Mouse (Mus musculus) spleen, postnatal 4 days (tissue): Measurements from ENCODE around the gene Rin2.

Experiments used
- DNase-seq, 2 experiments: peaks; one replicate each; pipeline ENCODE4 v3.0.0; 2022; ENCODE audit warnings: low spot score in 2 of 2

Rin2 gene

DNA sequence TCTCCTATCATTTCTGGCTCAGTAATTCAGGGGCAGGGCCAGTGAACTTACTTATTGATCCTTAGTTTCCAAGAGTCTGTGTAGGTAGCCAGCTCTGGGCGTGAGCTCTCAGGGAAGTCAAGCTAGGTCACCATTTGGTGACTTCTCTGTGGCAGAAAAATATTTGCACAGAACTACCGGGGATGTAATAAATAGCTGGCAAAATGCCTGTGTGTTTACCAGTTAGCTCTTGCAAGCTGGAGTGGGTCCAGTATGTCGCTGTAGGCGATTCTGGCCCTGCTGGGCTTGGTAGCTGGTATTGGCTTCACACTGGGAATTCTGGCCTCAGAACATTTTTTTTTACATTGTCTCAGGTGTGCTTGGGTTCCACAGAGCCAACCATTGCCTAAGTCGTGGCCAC lies 60.1 kb downstream of the Rin2 start:
- DNase-seq: no peak

DNA sequence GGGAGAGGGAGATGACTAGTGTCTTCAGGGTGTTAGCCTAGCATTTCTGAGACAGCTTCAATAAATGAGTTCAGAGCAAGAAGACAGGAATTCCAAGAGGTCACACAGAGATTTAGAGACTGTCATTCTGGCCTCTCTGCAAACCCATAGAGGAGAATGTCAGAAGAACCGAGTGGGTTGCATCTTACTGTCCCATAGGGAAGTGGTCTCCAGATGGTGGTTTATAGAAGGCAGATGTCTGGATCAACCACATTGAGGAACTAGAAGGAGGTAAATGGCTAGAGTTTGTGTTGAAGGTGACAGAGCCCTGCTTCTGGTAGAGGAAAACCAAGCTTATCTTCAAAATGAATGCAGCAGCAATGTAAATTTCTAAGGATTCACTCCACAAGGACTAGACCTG lies 61.5 kb downstream of the Rin2 start:
- no peak for DNase-seq

GRCm38 (mm10) chr2:145737196-145737595 lies 62.2 kb downstream of the Rin2 start:
- DNase-seq: no peak

GRCm38 (mm10) chr2:145740729-145741128 lies 65.7 kb downstream of the Rin2 start:
- DNase-seq: no peak

GRCm38 (mm10) chr2:145742795-145743710 lies 68.0 kb downstream of the Rin2 start:
- no peak for DNase-seq

GRCm38 (mm10) chr2:145746406-145746805 lies 71.4 kb downstream of the Rin2 start:
- DNase-seq: no peak

DNA sequence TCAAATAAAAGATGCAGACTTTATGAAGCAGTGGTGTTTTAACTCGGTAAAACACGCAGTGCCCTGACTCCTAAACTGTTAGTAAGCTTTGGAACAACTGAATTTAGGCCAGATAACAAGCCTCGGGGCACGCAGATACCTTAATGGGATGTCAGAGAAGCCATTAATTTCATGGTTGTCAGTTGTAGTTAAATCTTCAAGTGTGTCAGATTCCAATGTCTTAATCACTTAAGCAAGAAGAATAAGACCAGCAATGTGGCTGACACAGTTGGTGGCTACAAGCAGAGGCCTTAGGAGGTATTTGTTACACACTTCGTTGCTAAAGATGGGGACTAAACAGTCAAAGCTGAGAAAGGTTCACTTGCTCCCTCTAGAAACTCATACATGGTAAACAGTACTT lies 74.6 kb downstream of the Rin2 start:
- DNase-seq: no peak

DNA sequence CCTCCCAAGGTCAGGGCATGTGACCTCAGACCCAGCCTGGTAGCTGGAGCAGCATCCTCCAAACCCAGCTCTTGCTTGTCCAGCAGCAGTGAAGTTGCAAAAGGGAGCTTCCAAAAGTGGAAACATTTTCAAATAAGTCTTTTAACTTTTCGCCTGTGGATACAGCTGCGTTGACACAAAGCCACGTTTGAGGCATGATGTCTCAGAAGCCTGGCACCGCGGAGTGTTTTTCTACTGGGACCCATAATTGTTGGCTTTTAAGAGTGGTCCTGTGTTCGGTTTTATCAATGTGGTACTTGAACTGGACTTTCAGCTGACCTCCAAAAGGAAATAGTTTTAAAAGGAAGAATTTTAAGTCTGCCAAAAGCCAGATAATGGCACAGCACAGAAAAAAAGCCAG lies 77.6 kb downstream of the Rin2 start:
- DNase-seq: no peak

DNA sequence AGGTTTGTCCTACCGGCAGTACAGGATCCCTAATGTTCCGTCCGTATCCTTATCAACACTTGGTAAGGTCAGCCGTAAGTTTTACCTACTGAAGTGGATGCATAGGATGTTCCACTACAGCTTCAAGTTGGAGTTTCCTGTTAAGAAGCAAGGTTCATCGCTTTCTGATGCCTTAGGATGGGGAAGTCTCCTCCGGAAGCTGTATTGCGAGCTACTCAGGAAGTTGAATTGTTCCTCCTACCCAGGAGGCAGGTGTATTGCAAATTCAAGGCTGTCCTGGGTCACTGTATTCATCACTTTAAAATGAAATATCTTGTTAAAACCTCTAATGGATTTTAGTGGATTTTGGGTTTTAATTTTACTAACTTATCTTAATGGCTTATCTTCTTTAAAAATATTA lies 79.0 kb downstream of the Rin2 start:
- no peak for DNase-seq

GRCm38 (mm10) chr2:145755864-145756822 lies 81.1 kb downstream of the Rin2 start:
- no peak for DNase-seq

GRCm38 (mm10) chr2:145760121-145760520 lies 85.1 kb downstream of the Rin2 start:
- DNase-seq: no peak

DNA sequence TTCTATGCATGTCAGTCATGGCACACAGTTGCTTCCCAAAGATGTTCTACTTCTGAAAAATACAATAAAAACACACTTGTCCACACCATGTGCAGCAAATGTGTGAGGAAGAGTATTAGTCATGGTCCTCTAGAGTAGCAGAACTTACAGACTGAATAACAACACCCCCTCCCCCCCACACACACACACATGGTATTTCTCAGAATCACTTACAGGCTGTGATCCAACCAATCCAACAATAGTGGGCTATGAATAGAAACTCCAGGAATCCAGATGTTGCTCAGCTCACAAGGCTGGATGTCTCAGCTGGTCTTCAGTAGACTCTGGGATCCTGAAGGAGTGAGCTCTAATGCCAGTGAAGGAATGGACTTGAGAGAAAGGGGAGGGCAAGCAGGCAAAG lies 86.4 kb downstream of the Rin2 start:
- DNase-seq: no peak

DNA sequence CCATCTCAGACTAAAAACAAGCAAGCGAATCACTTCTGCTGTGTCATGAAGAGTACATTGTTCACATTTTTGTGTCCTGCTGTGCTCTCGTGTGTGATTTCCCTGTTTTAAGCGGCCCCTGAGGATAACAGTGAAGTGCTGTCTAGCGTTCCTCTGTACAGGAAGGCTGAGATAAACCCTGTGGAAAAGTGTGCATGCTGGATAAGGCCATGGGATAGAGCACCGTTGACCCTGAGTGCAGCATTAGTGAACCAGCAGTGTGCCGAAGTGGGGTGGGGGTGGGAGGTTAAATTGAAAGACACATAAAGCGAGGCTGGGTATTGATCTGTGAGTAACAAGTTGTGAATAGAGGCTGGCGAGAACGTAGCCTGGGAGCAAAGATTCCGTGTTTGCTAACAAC lies 94.9 kb downstream of the Rin2 start:
- DNase-seq: no peak

DNA sequence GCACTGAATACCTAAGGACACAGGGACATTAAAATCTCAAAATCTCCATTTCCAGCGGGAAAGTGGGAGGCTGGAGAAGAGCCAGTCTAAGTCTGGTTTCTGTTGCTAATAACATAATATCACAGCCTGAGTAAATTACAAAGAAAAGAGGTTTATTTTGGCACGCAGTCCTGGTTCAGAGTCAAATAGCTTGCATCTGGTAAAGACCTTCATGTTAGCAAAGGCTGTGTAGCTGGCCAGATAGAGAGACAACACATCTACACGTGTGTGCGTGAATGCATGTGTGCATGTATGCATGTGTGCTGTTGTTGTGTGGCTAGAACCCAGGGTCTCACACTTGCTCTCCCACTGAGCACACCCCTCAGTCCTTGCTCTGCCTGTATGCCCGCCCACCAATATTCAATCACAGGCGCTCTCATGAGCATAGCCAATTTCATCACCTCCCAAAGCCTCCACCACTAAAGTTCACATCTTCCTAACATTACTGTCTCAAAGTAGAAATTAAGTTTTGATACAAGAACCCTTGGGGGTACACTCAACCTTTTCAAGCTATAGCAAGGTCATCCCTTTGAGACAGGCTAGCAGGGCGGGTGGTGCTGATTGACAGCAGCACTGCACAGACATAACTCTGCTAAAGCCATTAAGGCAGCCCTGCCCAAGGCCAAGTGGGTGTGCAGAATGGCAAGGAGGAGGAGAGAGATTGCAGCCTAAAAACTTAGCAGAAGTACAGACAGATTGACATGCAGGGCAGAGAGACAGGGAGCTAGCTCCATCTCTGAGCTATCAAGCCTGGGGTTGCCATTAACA lies 95.9 kb downstream of the Rin2 start:
- DNase-seq: no peak

DNA sequence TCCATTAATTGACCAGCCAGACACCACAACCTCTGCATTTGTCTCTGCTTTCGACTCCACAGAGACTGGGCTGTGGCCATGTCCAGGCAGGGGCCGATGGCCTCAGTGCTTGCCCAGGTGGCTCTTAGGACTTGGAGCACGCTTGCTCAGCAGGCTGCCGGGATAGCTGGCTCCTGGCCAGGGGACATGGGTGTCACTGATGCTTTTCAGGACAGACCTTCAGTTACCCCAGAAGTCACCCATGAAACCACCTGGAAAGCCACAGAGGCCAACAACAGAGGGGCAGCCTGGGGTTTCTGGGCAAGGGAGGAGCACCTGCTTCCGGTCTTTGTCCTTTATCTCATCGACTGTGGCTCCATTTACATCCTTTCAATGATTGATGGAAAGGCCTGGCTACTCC lies 108.2 kb downstream of the Rin2 start:
- DNase-seq: no peak

DNA sequence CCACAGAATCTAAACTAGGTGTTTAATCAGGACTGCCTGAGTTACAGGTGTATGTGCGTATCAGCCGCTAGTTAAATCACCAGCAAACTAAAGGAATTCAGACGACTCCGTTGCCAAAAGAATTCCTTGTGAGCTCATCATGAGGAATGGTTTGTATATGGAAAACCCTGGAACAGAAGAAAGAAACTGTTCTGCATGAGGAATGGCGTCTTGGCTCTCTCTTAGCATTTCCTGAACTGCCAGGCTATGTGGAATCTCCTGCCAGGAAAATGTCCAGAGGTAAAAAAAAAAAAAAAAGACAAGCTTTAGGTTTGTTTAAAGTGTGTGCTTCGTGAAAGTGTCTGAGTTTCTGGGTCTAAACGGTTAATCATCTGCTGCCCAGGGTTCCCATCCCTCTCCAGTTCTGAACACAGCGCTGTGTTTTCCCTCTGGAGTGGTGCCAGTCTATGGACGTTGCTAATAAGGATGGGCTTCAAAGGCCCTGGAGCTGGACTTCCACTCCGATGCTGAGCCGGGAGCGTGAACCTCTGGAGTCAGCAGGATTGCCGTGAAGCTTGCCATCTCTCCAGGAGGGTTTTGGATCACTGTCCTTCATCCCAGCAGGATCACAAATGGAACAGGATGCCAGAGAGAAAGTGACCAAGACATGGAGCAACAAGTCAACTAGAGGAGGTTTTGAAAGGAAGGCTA lies 109.4 kb downstream of the Rin2 start:
- DNase-seq: no peak

DNA sequence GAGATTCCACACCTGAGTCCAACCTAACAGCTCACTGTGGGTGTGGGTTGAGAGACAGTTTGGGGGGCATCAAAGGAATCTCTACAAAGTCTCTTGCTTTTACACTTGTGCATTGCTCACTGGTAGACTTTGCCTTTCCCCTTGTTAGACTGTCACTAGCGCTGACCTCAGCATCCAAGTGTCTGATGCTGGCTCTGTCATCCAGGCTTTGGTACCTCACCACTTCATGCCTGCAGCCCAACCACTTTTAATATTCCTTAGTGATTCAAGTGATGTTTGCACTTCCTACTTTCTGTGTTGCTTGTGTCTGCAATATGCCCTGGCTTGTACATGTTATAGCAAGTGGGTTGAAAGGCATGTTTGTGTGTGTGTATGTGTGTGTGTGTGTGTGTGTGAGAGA lies 109.9 kb downstream of the Rin2 start:
- no peak for DNase-seq

- no peak for DNase-seq
Observed at GRCm38 (mm10) chr2:145785758-145786617, 111.0 kb downstream of the Rin2 start.

- DNase-seq: no peak
Observed at GRCm38 (mm10) chr2:145786618-145786932, 111.6 kb downstream of the Rin2 start.

GRCm38 (mm10) chr2:145787486-145787885 lies 112.5 kb downstream of the Rin2 start:
- no peak for DNase-seq
